Mouse (Mus musculus) monocyte, adult 5-6 weeks (primary cell): Measurements from ENCODE around the gene Rras2. TPM values are rescaled to one million over a fixed set of nuclear protein-coding genes. Genes with fewer than 3 reads are reported as not detected.

Experiments used
- ATAC-seq: fragments of 153-309, 156-312 bp; replicated peaks from 2 replicates; pipeline ENCODE4 v1.8.0; 2017; ENCODE audit warnings: mild to moderate bottlenecking; ENCODE audit not compliant: low TSS enrichment, insufficient number of reproducible peaks, severe bottlenecking, poor library complexity, low FRiP score
- total RNA-seq: library from RNA; stranded (forward); fragments of 200-1000, 200-491, 200-594 nt; gene quantifications from 3 replicates; pipeline ENCODE4 v1.2.3, GENCODE M21; 2017

Rras2 gene
- total RNA-seq, 1 experiment from 2014 or later = 17.4 TPM

GRCm38 (mm10) chr7:114081633-114082420, 35.8 kb downstream of the Rras2 start:
- ATAC-seq = no peak

DNA sequence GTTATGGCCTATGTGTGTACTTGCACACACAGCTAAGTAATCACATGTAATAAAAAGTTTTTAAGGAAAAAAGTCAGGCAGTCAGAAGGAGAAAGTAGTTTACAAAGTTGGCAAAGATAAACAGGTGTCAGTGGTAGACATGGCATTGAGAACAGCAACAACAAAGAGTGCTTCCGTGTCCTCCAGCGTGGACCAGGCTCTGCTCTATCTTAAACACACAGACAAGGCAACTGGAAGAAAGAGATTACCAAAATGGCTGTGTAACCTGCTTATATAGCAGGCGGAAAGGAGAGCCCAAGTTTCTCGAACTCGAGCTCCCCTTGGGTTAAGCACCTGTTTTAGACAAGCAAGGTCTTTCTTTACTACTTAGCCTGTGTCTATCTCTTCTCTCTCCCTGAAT, 37.3 kb downstream of the Rras2 start:
- no peak for ATAC-seq

DNA sequence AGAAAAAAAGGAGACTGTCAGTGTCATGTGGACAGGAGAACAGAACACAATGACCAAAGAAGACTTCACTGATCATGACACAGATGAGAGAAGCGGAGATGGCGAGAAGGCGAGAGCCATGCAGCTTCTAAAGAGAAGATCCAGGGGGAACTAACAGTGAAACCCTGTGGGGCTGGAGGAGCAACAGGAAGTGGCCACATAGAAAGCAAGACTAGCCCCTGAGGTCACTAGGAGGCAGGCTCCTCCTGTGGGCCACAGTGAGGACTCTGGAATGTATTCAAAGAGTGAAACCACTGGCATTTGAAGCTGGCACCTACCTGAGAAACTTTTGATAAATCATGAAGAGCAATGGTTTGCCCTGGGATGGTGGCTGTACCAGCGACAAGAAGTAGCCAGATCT, 38.2 kb downstream of the Rras2 start:
- ATAC-seq = no peak

GRCm38 (mm10) chr7:114074595-114074994, 43.0 kb downstream of the Rras2 start:
- no peak for ATAC-seq

- no peak for ATAC-seq
These were observed 43.4 kb downstream of the Rras2 start for GRCm38 (mm10) chr7:114074133-114074532.

GRCm38 (mm10) chr7:114071851-114072616, 45.5 kb downstream of the Rras2 start:
- ATAC-seq = no peak

- no peak for ATAC-seq
These were observed 46.2 kb downstream of the Rras2 start for GRCm38 (mm10) chr7:114071395-114071794.

- no peak for ATAC-seq
These were observed 47.1 kb downstream of the Rras2 start for GRCm38 (mm10) chr7:114070458-114070840.

GRCm38 (mm10) chr7:114069726-114070457, 47.7 kb downstream of the Rras2 start:
- ATAC-seq = no peak

GRCm38 (mm10) chr7:114068956-114069533, 48.5 kb downstream of the Rras2 start:
- ATAC-seq = peak; percentile 54

GRCm38 (mm10) chr7:114066529-114067178, 50.9 kb downstream of the Rras2 start:
- peak; percentile 87 for ATAC-seq

DNA sequence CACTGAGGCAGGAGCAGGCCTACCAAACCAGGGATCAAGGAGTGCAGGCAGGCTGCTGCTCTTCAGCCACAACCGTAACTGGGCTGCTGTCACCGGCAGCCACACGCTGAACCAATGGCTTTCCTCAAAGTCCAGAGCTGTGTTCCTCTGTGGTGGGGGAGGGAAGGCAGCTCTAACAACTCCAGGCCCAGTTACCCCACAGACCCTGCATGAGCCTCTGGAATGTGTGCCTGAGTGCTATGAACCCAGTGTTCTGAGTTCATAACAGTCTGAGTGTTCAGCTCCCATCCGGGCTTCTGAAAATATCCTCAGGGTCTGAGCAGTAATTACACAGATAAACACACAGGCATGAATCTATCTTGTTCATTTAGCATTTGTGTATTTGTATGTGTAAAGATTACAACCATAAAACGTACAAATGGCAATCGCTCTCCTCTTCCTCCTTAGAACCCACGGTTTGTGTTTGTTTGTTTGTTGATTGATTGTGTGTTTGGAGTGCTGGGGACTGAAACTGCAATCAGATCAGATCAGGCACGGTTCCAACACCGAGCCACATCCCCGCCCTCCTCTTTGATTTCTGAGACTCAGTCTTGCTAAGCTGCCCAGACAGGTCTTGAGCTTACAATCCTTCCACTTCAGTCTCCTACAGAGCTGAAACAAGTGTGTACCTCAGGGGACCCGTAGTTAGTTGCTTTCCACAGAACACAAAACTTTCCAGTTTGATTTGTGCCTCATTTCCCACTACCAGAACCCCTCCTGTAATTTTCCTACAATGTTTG, 52.0 kb downstream of the Rras2 start:
- ATAC-seq = no peak

- no peak for ATAC-seq
These were observed 53.6 kb downstream of the Rras2 start for GRCm38 (mm10) chr7:114063966-114064365.

DNA sequence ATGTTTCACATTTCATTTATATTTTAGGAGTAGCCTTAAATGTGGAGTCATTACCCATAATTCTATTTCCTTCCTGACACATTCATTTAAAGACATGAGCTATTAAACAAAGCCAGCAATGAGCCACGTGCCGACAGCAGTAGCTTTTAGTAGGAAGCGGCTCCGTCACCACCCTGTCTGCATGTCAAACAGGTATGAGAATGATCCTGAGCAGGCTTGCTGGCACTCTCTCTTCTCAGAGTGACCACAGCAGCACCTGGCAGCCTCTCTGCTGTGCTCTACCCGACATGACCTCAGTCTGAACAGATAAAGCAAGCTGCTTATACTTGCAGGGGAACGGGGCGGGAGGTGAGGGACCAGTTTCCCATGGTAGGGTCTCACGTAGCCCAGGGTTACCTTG, 54.0 kb downstream of the Rras2 start:
- ATAC-seq = no peak

DNA sequence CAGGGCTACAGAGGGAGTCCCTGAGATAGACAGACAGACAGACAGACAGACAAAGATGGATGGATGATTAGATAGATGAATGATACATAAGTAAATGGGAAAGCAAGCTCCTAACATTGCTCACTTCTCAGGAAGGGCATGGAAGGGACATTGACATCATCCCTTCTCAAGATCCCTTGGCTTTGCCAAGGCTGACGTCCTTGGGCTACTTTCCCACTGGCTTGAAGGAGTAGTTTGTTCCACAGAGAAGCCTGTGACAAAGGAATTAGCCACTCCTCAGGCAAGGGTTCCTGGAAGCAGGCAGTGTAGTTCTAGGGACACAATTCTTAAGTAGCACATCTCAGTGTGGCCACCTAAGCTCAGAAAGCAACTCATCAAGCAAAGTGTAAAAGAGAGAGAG, 55.1 kb downstream of the Rras2 start:
- ATAC-seq = no peak

GRCm38 (mm10) chr7:114060445-114060844, 57.1 kb downstream of the Rras2 start:
- no peak for ATAC-seq

GRCm38 (mm10) chr7:114058927-114059441, 58.6 kb downstream of the Rras2 start:
- ATAC-seq = no peak

DNA sequence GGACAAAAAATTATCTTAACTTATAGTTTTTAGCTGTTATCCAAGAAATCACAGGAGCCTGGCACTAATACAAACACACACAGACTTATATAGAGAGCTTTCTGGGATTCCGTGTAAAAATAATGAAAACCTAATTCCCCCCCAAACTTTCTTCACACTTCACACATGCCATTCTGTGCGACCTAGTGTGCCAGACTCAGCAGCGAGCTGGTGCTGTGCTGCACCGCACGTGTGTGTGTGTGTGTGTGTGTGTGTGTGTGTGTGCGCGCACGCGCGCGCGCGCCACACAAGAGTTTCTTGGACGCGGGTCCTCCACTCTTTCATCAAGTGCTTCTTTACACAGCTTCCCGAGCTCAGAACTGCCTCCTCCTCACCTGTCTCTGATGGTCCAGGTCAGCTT, 59.4 kb downstream of the Rras2 start:
- no peak for ATAC-seq
